In genomic region chr5:113788645-113789044, GRCm38 (mm10) we compare ENCODE assay signal across 9 mouse cellular contexts. TPM values are rescaled to one million over a fixed set of nuclear protein-coding genes. Genes with fewer than 3 reads are reported as not detected.
DNase-seq lines count a peak whose midpoint lies in the region; ATAC-seq lines count a peak whose summit lies in the region.
"Had no signal": no experiment of that assay in that cellular context is flagged by ENCODE, and none has a peak within 500 bp of the region (broad histone marks: within the 10 kb centered on the region; RNA-seq: fewer than 3 reads in every experiment).

No protein-coding gene starts in this region.

- H3K27me3 ChIP-seq in kidney, embryonic 16.5 days (ENCODE audit: insufficient read depth, low read length) = no peaks in the 10 kb centered on the region
- no peaks in the 10 kb centered on the region for H3K27me3 ChIP-seq in embryonic facial prominence, embryonic 12.5 days
- H3K27me3 ChIP-seq in limb, embryonic 15.5 days = no peaks in the 10 kb centered on the region

- no peaks in the 10 kb centered on the region for H3K36me3 ChIP-seq in kidney, embryonic 16.5 days (ENCODE audit: insufficient read depth, low read length)
- H3K36me3 ChIP-seq in embryonic facial prominence, embryonic 12.5 days = peaks cover 10% of the 10 kb centered on the region
- peaks cover 11% of the 10 kb centered on the region for H3K36me3 ChIP-seq in limb, embryonic 15.5 days

- H3K9me3 ChIP-seq in kidney, embryonic 16.5 days (ENCODE audit: low read length) = no peaks in the 10 kb centered on the region
- H3K9me3 ChIP-seq in embryonic facial prominence, embryonic 12.5 days = no peaks in the 10 kb centered on the region
- no peaks in the 10 kb centered on the region for H3K9me3 ChIP-seq in limb, embryonic 15.5 days
- H3K9me3 ChIP-seq: forebrain, embryonic 13.5 days had no signal

- DNase-seq in kidney, postnatal 25 days = no peak
- peak; percentile 51 for DNase-seq in embryo, embryonic 11 days
- DNase-seq in testis, postnatal 14 days (ENCODE audit: low spot score) = no peak
- DNase-seq in thymus, postnatal 4 days = no peak
- DNase-seq: cerebellum, postnatal 14 days had no signal

- no peak overlapping the region for H3K4me2 ChIP-seq in kidney, embryonic 16.5 days (replicated peaks; ENCODE audit: low read depth, low read length)
- H3K4me2 ChIP-seq in embryonic facial prominence, embryonic 12.5 days (replicated peaks) = no peak overlapping the region
- no peak overlapping the region; the same call in 1 of the 2 replicates for H3K4me2 ChIP-seq in limb, embryonic 15.5 days
- H3K4me2 ChIP-seq: forebrain, embryonic 13.5 days had no signal

- no peak overlapping the region for H3K9ac ChIP-seq in kidney, embryonic 16.5 days (replicated peaks; ENCODE audit: low read length)
- H3K9ac ChIP-seq in embryonic facial prominence, embryonic 12.5 days = no peak overlapping the region
- no peak overlapping the region for H3K9ac ChIP-seq in limb, embryonic 15.5 days
- H3K9ac ChIP-seq: forebrain, embryonic 13.5 days had no signal

- peak overlapping the region; percentile 69 for H3K27ac ChIP-seq in kidney, embryonic 16.5 days (ENCODE audit: low read length)
- peak overlapping the region; percentile 82 for H3K27ac ChIP-seq in embryonic facial prominence, embryonic 12.5 days
- peak overlapping the region; percentile 83 for H3K27ac ChIP-seq in limb, embryonic 15.5 days
- H3K27ac ChIP-seq: forebrain, embryonic 13.5 days had no signal

- WGBS in kidney, embryonic 16.5 days = 27% methylated on average over 6 of the region's 6 CpGs
- WGBS in embryonic facial prominence, embryonic 12.5 days = 29% methylated on average over 6 of the region's 6 CpGs
- 24% methylated on average over 6 of the region's 6 CpGs for WGBS in limb, embryonic 15.5 days

- H3K4me3 ChIP-seq in kidney, embryonic 16.5 days (ENCODE audit: low read length) = no peak overlapping the region
- H3K4me3 ChIP-seq in embryonic facial prominence, embryonic 12.5 days = no peak overlapping the region
- H3K4me3 ChIP-seq in limb, embryonic 15.5 days = no peak overlapping the region
- H3K4me3 ChIP-seq: forebrain, embryonic 13.5 days had no signal

- H3K4me1 ChIP-seq in kidney, embryonic 16.5 days (ENCODE audit: insufficient read depth, low read length) = peaks cover 36% of the 10 kb centered on the region
- peaks cover 30% of the 10 kb centered on the region for H3K4me1 ChIP-seq in embryonic facial prominence, embryonic 12.5 days
- H3K4me1 ChIP-seq in limb, embryonic 15.5 days = peaks cover 61% of the 10 kb centered on the region
- H3K4me1 ChIP-seq: forebrain, embryonic 13.5 days had no signal

- ATAC-seq in kidney, embryonic 16.5 days (ENCODE audit: low FRiP score, low TSS enrichment) = peak; percentile 6; the same call in 1 of the 2 replicates
- ATAC-seq in embryonic facial prominence, embryonic 12.5 days (ENCODE audit: insufficient number of reproducible peaks, insufficient read depth, low FRiP score, low TSS enrichment) = no peak
- ATAC-seq in limb, embryonic 15.5 days (ENCODE audit: insufficient number of reproducible peaks, low FRiP score, low TSS enrichment, low read depth) = peak; percentile 11; the same call in 1 of the 2 replicates
- ATAC-seq: forebrain, embryonic 13.5 days had no signal

RNA-seq across cellular contexts. Expression of gene Tmem119, which starts 11.7 kb away (rescaled TPM):
- 46.1 and 51.7 TPM in 2 replicates for polyA plus RNA-seq in kidney, embryonic 16.5 days (2015; fragmentation: Nextera tagmentation; extraction: Ambion mirVana)
- polyA plus RNA-seq in embryonic facial prominence, embryonic 12.5 days (2016; fragmentation: Nextera tagmentation; extraction: Ambion mirVana) = 116 and 118 TPM in 2 replicates
- polyA plus RNA-seq in limb, embryonic 15.5 days (2015; fragmentation: Nextera tagmentation; extraction: Ambion mirVana) = 202 and 204 TPM in 2 replicates

RNA-seq across cellular contexts. Expression of gene Iscu, which starts 16.1 kb away (rescaled TPM):
- 107 and 110 TPM in 2 replicates for polyA plus RNA-seq in kidney, embryonic 16.5 days (2015; fragmentation: Nextera tagmentation; extraction: Ambion mirVana)
- polyA plus RNA-seq in embryonic facial prominence, embryonic 12.5 days (2016; fragmentation: Nextera tagmentation; extraction: Ambion mirVana) = 109 and 111 TPM in 2 replicates
- 91.0 and 99.0 TPM in 2 replicates for polyA plus RNA-seq in limb, embryonic 15.5 days (2015; fragmentation: Nextera tagmentation; extraction: Ambion mirVana)

RNA-seq across cellular contexts. Expression of gene Sart3, which starts 16.3 kb away (rescaled TPM):
- 54.8 and 62.4 TPM in 2 replicates for polyA plus RNA-seq in kidney, embryonic 16.5 days (2015; fragmentation: Nextera tagmentation; extraction: Ambion mirVana)
- polyA plus RNA-seq in embryonic facial prominence, embryonic 12.5 days (2016; fragmentation: Nextera tagmentation; extraction: Ambion mirVana) = 87.8 and 88.3 TPM in 2 replicates
- polyA plus RNA-seq in limb, embryonic 15.5 days (2015; fragmentation: Nextera tagmentation; extraction: Ambion mirVana) = 38.4 and 45.9 TPM in 2 replicates

RNA-seq across cellular contexts. Expression of gene Selplg, which starts 43.8 kb away (rescaled TPM):
- 2.4 TPM in 2 replicates for polyA plus RNA-seq in kidney, embryonic 16.5 days (2015; fragmentation: Nextera tagmentation; extraction: Ambion mirVana)
- 1.5 and 1.9 TPM in 2 replicates for polyA plus RNA-seq in embryonic facial prominence, embryonic 12.5 days (2016; fragmentation: Nextera tagmentation; extraction: Ambion mirVana)
- polyA plus RNA-seq in limb, embryonic 15.5 days (2015; fragmentation: Nextera tagmentation; extraction: Ambion mirVana) = 5.5 and 8.3 TPM in 2 replicates

RNA-seq across cellular contexts. Expression of gene Ficd, which starts 53.0 kb away (rescaled TPM):
- 6.1 and 7.0 TPM in 2 replicates for polyA plus RNA-seq in kidney, embryonic 16.5 days (2015; fragmentation: Nextera tagmentation; extraction: Ambion mirVana)
- 4.9 and 5.1 TPM in 2 replicates for polyA plus RNA-seq in embryonic facial prominence, embryonic 12.5 days (2016; fragmentation: Nextera tagmentation; extraction: Ambion mirVana)
- 9.0 and 9.3 TPM in 2 replicates for polyA plus RNA-seq in limb, embryonic 15.5 days (2015; fragmentation: Nextera tagmentation; extraction: Ambion mirVana)
